Mouse (Mus musculus): ENCODE results near the gene Trpm3.
A peak's percentile ranks its signal among the peaks of the same experiment; 100 is the strongest.

The Trpm3 gene

DNA sequence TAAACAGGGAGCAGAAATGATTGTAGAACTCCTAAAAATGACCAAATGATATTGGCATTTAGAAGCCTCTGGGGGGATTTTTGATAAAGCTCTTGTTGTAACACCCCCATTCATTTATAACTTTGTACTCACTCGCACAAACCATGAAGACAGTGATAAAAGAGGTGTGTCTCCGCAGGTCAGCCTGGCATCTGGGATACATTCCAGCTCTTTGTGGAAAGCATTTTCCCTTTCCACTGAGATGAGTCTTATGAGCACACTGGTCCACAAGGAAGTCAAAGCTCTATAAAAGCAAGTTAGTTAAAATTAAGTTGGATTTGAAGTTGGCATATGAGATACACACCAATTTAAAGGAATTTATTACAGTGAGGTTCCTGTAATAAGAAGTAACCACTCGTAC, 600.4 kb downstream of the Trpm3 start:
- no peak for DNase-seq (ENCODE audit: low read depth, low spot score)

- peak; percentile 49 for DNase-seq (ENCODE audit: low read depth, low spot score)
Measured at GRCm38 (mm10) chr19:22753311-22753809, 614.5 kb downstream of the Trpm3 start.

DNA sequence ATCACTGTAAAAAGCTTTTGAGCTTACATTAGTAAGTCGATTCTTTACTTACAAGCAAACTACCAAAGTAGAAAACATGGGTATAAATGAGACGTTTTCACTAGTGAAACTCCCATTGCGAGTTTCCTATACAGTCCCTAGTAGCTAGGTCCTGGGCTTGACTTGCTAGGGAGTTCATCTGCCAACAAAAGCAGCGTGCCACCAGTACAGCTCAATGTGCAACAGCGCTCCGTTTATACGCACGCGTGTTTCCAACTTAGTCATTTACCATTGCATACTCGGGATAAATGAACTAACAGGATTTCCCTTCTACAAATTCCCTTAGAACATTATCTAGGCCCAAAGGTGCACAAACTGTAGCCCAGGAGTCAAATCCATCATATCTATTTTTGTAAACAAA, 615.2 kb downstream of the Trpm3 start:
- DNase-seq (ENCODE audit: low read depth, low spot score), result no peak

GRCm38 (mm10) chr19:22754498-22754897, 615.7 kb downstream of the Trpm3 start:
- no peak for DNase-seq (ENCODE audit: low read depth, low spot score)

DNA sequence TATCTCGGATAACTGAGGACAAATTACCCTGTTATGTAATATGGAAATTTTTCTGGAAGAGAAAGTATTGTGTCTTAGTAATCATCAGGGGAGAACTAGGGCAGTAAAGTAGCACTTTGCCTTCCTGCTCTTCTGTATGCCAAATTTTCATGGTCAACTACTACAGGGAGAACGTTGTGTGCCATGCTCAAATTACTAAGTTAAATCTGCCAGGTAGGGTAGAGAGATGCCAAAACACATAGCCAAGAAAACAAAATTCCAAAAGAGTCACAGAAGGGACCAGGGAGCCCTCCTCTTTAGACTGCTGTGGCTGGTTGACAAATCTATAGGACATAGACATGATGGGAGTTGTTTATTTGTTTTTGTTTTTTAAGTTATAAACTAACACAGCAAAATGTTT, 619.6 kb downstream of the Trpm3 start:
- DNase-seq (ENCODE audit: low read depth, low spot score), result peak; percentile 65

- DNase-seq (ENCODE audit: low read depth, low spot score), result no peak
Measured at GRCm38 (mm10) chr19:22768242-22768641, 629.4 kb downstream of the Trpm3 start.

DNA sequence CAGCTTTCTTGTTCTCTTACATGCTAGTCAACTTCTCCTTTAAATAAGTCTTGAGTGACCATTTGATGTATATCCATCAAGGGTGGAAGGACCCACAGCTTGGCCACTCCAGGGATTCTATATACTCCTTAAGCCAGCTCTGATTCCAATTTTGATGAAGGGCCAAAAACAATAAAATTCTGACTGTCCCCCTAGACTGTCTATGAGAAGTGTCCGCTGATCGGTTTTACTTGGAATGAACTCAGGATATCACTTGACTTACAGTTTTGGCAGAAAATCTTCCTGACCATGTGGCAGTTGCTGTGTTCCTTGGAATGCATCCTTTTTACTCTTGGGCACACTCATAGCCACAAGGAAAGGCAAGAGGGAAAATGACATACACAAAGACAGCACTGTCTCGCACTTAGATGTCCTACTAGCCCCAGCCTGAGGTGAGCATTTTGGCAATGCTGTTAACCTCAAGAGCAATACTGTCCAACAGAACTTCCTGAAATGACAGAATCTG, 636.4 kb downstream of the Trpm3 start:
- no peak for DNase-seq (ENCODE audit: low read depth, low spot score)

GRCm38 (mm10) chr19:22780192-22780843, 641.5 kb downstream of the Trpm3 start:
- DNase-seq (ENCODE audit: low read depth, low spot score), result no peak

DNA sequence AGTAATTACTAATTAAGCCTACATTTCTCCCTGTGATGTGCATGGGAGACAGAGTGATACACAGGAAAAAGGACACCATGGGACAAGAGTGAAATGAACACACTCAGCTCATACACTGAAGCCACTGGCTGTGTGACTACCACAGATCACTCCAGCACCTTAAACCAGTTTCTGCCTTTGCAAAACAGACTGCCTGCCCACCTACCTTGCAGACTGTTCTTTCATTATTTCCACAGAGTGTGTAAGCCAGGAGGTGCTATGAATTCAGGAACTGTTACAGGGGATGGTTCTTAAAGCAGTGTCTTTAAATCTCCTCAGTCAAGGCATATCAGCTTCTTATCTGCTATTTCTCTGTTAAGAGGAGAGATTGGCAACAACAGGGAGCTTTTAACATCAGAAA, 642.7 kb downstream of the Trpm3 start:
- DNase-seq (ENCODE audit: low read depth, low spot score), result no peak

- DNase-seq (ENCODE audit: low read depth, low spot score), result no peak
Measured at GRCm38 (mm10) chr19:22783745-22784144, 644.9 kb downstream of the Trpm3 start.

- no peak for DNase-seq (ENCODE audit: low read depth, low spot score)
Measured at GRCm38 (mm10) chr19:22789753-22790152, 650.9 kb downstream of the Trpm3 start.

DNA sequence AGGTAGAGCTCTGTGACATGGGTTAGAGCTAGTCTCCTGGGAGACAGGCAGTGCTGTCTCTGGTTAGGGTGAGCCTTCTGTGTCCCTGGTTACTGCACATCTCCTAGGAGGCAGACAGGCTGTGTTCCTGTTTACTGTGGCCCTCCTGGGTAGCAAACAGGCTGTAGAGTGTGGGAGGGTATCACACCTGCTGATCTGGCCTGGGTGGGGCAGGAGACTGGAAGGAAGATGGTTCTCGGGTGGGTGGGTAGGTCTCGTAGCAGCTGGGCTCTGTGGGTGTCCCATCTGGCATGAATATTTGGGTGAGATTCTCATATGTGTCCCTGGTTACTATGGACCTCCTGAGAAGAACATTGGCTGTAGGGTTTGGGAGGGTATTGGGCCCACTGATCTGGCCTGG, 658.1 kb downstream of the Trpm3 start:
- no peak for DNase-seq (ENCODE audit: low read depth, low spot score)

DNA sequence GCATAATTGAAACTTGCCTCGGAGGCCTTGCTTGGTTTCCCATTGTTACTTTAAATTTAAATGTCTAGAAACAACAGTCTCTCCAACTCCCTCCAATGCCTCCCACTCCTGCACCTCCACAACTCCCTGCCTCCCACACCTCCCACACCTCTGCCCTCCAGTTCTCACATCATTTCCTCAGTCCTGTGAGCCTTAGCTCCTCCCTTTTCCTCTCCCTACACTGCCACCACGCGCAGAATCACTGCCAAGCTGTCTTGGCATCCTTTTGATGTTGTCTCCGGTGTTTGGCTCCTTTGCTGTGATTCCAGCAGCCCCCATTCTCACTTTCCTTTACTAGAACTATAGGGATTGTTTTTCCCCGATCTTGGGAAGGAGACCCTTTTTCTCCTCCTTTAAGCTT, 661.6 kb downstream of the Trpm3 start:
- DNase-seq (ENCODE audit: low read depth, low spot score), result no peak

- DNase-seq (ENCODE audit: low read depth, low spot score), result no peak
Measured at GRCm38 (mm10) chr19:22803396-22803795, 664.5 kb downstream of the Trpm3 start.

DNA sequence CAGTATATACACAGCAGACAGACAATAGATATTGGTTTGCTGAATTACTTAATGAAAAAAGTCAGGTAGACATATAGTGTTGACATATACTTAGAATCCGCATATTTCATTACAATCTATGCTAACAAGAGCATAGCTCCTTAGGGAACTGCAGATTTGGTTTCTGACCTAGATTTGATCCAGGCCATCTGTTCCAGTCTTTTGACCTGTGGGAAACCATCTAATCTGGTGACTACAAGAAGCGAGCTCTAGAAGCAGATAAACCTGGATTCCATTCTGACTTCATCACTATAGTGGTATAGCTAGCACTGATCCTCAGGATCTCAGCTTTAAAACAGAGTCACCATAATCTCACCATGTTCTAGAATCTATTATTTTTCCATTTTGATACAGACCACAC, 665.5 kb downstream of the Trpm3 start:
- no peak for DNase-seq (ENCODE audit: low read depth, low spot score)

- DNase-seq (ENCODE audit: low read depth, low spot score), result no peak
Measured at GRCm38 (mm10) chr19:22810247-22810646, 671.4 kb downstream of the Trpm3 start.

GRCm38 (mm10) chr19:22821741-22822140, 682.9 kb downstream of the Trpm3 start:
- DNase-seq (ENCODE audit: low read depth, low spot score), result no peak

DNA sequence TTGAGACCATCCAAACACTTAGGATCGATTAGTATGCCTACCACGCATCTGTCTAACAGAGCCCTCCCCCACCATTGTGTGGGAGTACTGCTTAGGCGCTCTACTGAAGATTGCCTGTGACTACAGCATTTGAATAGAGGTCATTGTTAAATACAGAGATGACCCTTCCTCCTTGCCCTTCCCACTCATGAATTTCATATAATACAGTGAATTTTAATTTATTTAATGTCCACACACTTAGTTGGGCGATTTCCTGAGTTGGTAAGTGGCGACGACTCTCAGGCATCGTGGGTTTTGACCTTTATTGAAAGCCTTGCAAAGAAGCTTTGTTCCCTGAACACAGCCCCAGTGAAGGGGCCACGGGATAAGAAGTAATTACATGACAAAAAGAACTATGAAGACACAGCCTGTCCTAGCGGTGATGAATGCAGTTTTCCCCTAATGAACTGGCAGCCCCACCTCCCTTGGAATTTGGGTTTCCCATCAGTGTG, 684.7 kb downstream of the Trpm3 start:
- no peak for DNase-seq (ENCODE audit: low read depth, low spot score)

DNA sequence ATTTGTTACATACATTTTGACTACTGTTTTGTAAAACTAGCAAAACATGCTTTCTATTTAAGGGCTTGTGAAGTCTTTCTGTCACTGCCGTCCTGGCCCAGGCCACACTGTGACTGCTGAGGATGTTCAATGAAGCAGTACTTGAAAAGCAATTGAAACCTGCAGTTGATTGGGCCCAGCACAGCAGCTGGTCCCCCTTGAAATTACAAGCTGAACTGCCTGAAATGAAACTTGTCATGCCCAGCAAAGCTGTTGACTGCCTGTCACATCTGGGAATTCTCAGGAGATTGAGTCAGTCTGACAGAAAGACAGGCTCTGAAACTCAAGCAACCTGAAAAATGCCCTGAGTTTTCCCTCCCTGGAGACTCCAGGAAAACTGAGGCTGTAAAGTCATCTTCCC, 687.0 kb downstream of the Trpm3 start:
- no peak for DNase-seq (ENCODE audit: low read depth, low spot score)

GRCm38 (mm10) chr19:22828198-22828742, 689.4 kb downstream of the Trpm3 start:
- DNase-seq (ENCODE audit: low read depth, low spot score), result peak; percentile 41

DNA sequence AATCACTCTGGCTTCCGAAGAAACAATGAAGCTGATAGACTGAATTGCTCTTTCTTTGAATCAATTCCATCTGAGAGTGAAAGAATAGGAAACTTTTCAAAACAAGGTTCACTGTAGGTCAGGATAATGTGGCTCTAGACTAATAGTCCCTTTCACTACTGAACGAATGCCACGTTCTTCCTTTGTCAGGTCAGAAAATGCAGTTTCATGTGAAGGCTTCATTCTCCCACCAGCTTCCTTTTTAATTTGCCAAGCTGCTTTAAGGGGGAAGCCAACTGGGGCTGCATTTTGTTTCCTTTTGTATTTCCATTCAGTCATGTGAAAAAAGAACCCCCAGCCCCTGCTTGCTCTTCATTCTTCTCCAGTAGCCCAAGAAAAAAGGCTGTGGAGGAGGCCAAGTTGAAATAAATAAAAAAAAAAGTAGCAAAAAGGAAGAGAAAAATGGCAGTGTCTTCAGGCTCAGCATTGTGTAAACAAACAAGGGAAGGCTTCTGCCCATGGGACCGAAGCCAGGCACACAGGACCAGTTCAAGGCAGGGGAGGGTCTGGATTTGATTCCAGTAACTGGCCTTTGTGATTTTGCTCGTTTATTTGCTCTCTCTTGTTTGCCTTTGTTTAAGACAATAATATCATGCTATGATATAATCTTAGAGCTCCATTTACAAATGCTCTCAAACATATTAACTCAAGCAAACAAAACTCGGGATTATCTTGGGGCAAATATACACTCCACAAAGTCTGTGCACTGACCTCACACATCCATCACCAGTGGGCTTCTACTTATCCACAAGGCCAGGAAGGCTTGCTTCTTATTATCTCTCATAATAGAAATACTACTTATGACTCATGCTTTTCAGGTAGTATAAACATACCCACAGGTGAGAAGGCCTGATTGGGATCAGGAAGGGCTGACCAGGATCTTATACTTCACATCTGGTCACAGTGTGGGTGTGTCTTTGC, 702.5 kb downstream of the Trpm3 start:
- DNase-seq (ENCODE audit: low read depth, low spot score), result no peak

- DNase-seq (ENCODE audit: low read depth, low spot score), result no peak
Measured at GRCm38 (mm10) chr19:22842697-22843096, 703.9 kb downstream of the Trpm3 start.

All from skeletal muscle tissue, adult 2 months (tissue).